Mouse (Mus musculus) liver, embryonic 12.5 days (tissue): Measurements from ENCODE around the gene Crmp1. TPM values are rescaled to one million over a fixed set of nuclear protein-coding genes. Genes with fewer than 3 reads are reported as not detected.

Experiments
- polyA plus RNA-seq: library from polyadenylated mRNA; unstranded; fragments of >200 nt; fragmentation: Nextera tagmentation; extraction: Ambion mirVana; gene quantifications from 2 replicates; pipeline ENCODE4 v1.2.1, GENCODE M21; 2016

Crmp1 gene
- polyA plus RNA-seq, 1 experiment from 2014 or later, result 2.4 TPM

Other genes starting within 250 kb of the Crmp1 start
- not detected in 2 replicates for gene Gm1043, start 156.6 kb upstream of the Crmp1 start, polyA plus RNA-seq
- 2.9 and 4.3 TPM in 2 replicates for gene Evc, start 95.0 kb downstream of the Crmp1 start, polyA plus RNA-seq
- gene Evc2, start 96.6 kb downstream of the Crmp1 start, polyA plus RNA-seq, result 5.1 and 5.8 TPM in 2 replicates